Mouse (Mus musculus) midbrain, embryonic 15.5 days (tissue): Measurements from ENCODE around the gene Ptgfrn. TPM values are rescaled to one million over a fixed set of nuclear protein-coding genes. Genes with fewer than 3 reads are reported as not detected.

ENCODE experiments used
- ATAC-seq: fragments of 200-750 bp; cut with Nextera tagmentation; replicated peaks from 2 replicates; pipeline ENCODE4 v1.8.0; 2017; ENCODE audit warnings: moderate TSS enrichment
- H3K27ac ChIP-seq: fragments of 300-500 bp; sonication (generic); 2 replicates; pipeline ENCODE4 v1.5.1; 2015; ENCODE audit warnings: mild to moderate bottlenecking, inconsistent platforms
- H3K27me3 ChIP-seq: fragments of 300-500 bp; sonication (generic); replicated peaks from 2 replicates; pipeline ENCODE4 v1.6.1; 2015; ENCODE audit warnings: inconsistent platforms
- H3K36me3 ChIP-seq: fragments of 300-500 bp; sonication (generic); replicated peaks from 2 replicates; pipeline ENCODE4 v1.6.1; 2015; ENCODE audit warnings: inconsistent platforms
- H3K4me1 ChIP-seq: fragments of 300-500 bp; sonication (generic); 2 replicates; pipeline ENCODE4 v1.6.1; 2015; ENCODE audit warnings: inconsistent platforms
- H3K4me2 ChIP-seq: fragments of 300-500 bp; sonication (generic); 2 replicates; pipeline ENCODE4 v1.6.1; 2015; ENCODE audit warnings: inconsistent platforms, mild to moderate bottlenecking, moderate library complexity
- H3K4me3 ChIP-seq: fragments of 300-500 bp; sonication (generic); 2 replicates; pipeline ENCODE4 v1.5.1; 2015; ENCODE audit warnings: mild to moderate bottlenecking, inconsistent platforms
- H3K9ac ChIP-seq: fragments of 300-500 bp; sonication (generic); 2 replicates; pipeline ENCODE4 v1.6.1; 2015; ENCODE audit warnings: mild to moderate bottlenecking, inconsistent platforms
- H3K9me3 ChIP-seq: fragments of 300-500 bp; sonication (generic); 2 replicates; pipeline ENCODE4 v1.6.1; 2016; ENCODE audit warnings: inconsistent platforms
- WGBS: fragments of 180-500 bp; shearing (Covaris S2); methylation state at CpG from one replicate; pipeline ENCODE4 v1.1.7; 2015; ENCODE audit warnings: mixed read lengths; 5-methylcytosine and 5-hydroxymethylcytosine counted together
- polyA plus RNA-seq: library from polyadenylated mRNA; unstranded; fragments of >200 nt; fragmentation: Nextera tagmentation; extraction: Ambion mirVana; gene quantifications from 2 replicates; pipeline ENCODE4 v1.2.1, GENCODE M21; 2015

Gene Ptgfrn
- polyA plus RNA-seq, 1 experiment from 2014 or later: 2.6 TPM

GRCm38 (mm10) chr3:101026741-101027140 lies 83.3 kb downstream of the Ptgfrn start:
- Histone ChIP-seq H3K36me3 (no peaks in the 10 kb centered on the region), H3K9ac (no peak overlapping the region), H3K4me2 (no peak overlapping the region), H3K9me3 (no peaks in the 10 kb centered on the region), H3K4me3 (no peak overlapping the region), H3K27ac (no peak overlapping the region), H3K27me3 (no peaks in the 10 kb centered on the region), H3K4me1 (no peaks in the 10 kb centered on the region)
- ATAC-seq: no peak
- 79% methylated on average over 1 of the region's 1 CpGs for WGBS

- Histone ChIP-seq H3K27ac (no peak overlapping the region), H3K9me3 (no peaks in the 10 kb centered on the region), H3K4me3 (no peak overlapping the region), H3K27me3 (no peaks in the 10 kb centered on the region), H3K9ac (no peak overlapping the region), H3K4me2 (no peak overlapping the region), H3K4me1 (no peaks in the 10 kb centered on the region), H3K36me3 (no peaks in the 10 kb centered on the region)
- 86% methylated on average over 6 of the region's 6 CpGs for whole genome bisulfite sequencing
- no peak for ATAC-seq
Measured at GRCm38 (mm10) chr3:101022967-101023366, 87.1 kb downstream of the Ptgfrn start.

GRCm38 (mm10) chr3:101021481-101022051 lies 88.5 kb downstream of the Ptgfrn start:
- H3K36me3 ChIP-seq: no peaks in the 10 kb centered on the region
- H3K27me3 ChIP-seq: no peaks in the 10 kb centered on the region
- no peak overlapping the region for H3K27ac ChIP-seq
- ATAC-seq: no peak
- no peaks in the 10 kb centered on the region for H3K4me1 ChIP-seq
- H3K9ac ChIP-seq: no peak overlapping the region
- no peak overlapping the region for H3K4me2 ChIP-seq
- WGBS: 80% methylated on average over 8 of the region's 8 CpGs
- H3K4me3 ChIP-seq: no peak overlapping the region
- no peaks in the 10 kb centered on the region for H3K9me3 ChIP-seq

GRCm38 (mm10) chr3:101021073-101021472 lies 89.0 kb downstream of the Ptgfrn start:
- Histone ChIP-seq H3K4me3 (no peak overlapping the region), H3K9me3 (no peaks in the 10 kb centered on the region), H3K27me3 (no peaks in the 10 kb centered on the region), H3K9ac (no peak overlapping the region), H3K4me1 (no peaks in the 10 kb centered on the region), H3K27ac (no peak overlapping the region), H3K4me2 (no peak overlapping the region), H3K36me3 (no peaks in the 10 kb centered on the region)
- 91% methylated on average over 5 of the region's 5 CpGs for WGBS
- ATAC-seq: no peak

- ATAC-seq: no peak
- Histone ChIP-seq H3K9me3 (no peaks in the 10 kb centered on the region), H3K4me2 (no peak overlapping the region)
Measured at GRCm38 (mm10) chr3:101018494-101018893, 91.6 kb downstream of the Ptgfrn start.

GRCm38 (mm10) chr3:101016050-101016449 lies 94.0 kb downstream of the Ptgfrn start:
- no peaks in the 10 kb centered on the region for H3K4me1 ChIP-seq
- H3K27ac ChIP-seq: no peak overlapping the region
- H3K27me3 ChIP-seq: no peaks in the 10 kb centered on the region
- no peak overlapping the region for H3K4me2 ChIP-seq
- no peak for ATAC-seq
- WGBS: 86% methylated on average over 7 of the region's 7 CpGs
- no peaks in the 10 kb centered on the region for H3K9me3 ChIP-seq
- H3K4me3 ChIP-seq: no peak overlapping the region
- no peak overlapping the region for H3K9ac ChIP-seq
- no peaks in the 10 kb centered on the region for H3K36me3 ChIP-seq

More at GRCm38 (mm10) chr3:101018494-101018893, 91.6 kb downstream of the Ptgfrn start:
- no peak overlapping the region for H3K27ac ChIP-seq
- WGBS: 79% methylated on average over 6 of the region's 6 CpGs
- H3K9ac ChIP-seq: no peak overlapping the region
- H3K36me3 ChIP-seq: no peaks in the 10 kb centered on the region
- H3K4me3 ChIP-seq: no peak overlapping the region
- no peaks in the 10 kb centered on the region for H3K4me1 ChIP-seq
- no peaks in the 10 kb centered on the region for H3K27me3 ChIP-seq

GRCm38 (mm10) chr3:101015254-101015653 lies 94.8 kb downstream of the Ptgfrn start:
- Histone ChIP-seq H3K4me1 (no peaks in the 10 kb centered on the region), H3K36me3 (no peaks in the 10 kb centered on the region), H3K27me3 (no peaks in the 10 kb centered on the region), H3K4me2 (no peak overlapping the region), H3K27ac (no peak overlapping the region), H3K9ac (no peak overlapping the region), H3K9me3 (no peaks in the 10 kb centered on the region), H3K4me3 (no peak overlapping the region)
- WGBS: 48% methylated on average over 4 of the region's 4 CpGs
- ATAC-seq: no peak

GRCm38 (mm10) chr3:101013536-101013935 lies 96.5 kb downstream of the Ptgfrn start:
- H3K9ac ChIP-seq: no peak overlapping the region
- H3K9me3 ChIP-seq: no peaks in the 10 kb centered on the region
- 94% methylated on average over 3 of the region's 3 CpGs for WGBS
- no peaks in the 10 kb centered on the region for H3K27me3 ChIP-seq
- ATAC-seq: no peak
- no peak overlapping the region for H3K27ac ChIP-seq
- no peak overlapping the region for H3K4me2 ChIP-seq
- H3K4me3 ChIP-seq: no peak overlapping the region
- no peaks in the 10 kb centered on the region for H3K4me1 ChIP-seq
- no peaks in the 10 kb centered on the region for H3K36me3 ChIP-seq

GRCm38 (mm10) chr3:101013005-101013404 lies 97.1 kb downstream of the Ptgfrn start:
- H3K27me3 ChIP-seq: no peaks in the 10 kb centered on the region
- no peaks in the 10 kb centered on the region for H3K4me1 ChIP-seq
- H3K4me2 ChIP-seq: no peak overlapping the region
- H3K4me3 ChIP-seq: no peak overlapping the region
- no peak for ATAC-seq
- no peak overlapping the region for H3K9ac ChIP-seq
- no peaks in the 10 kb centered on the region for H3K36me3 ChIP-seq
- no peaks in the 10 kb centered on the region for H3K9me3 ChIP-seq
- 93% methylated on average over 10 of the region's 10 CpGs for WGBS
- no peak overlapping the region for H3K27ac ChIP-seq

- Histone ChIP-seq H3K27ac (no peak overlapping the region), H3K9ac (no peak overlapping the region), H3K4me1 (no peaks in the 10 kb centered on the region), H3K4me3 (no peak overlapping the region), H3K9me3 (no peaks in the 10 kb centered on the region), H3K4me2 (no peak overlapping the region), H3K27me3 (no peaks in the 10 kb centered on the region), H3K36me3 (no peaks in the 10 kb centered on the region)
- no peak for ATAC-seq
- 70% methylated on average over 8 of the region's 8 CpGs for WGBS
Measured at GRCm38 (mm10) chr3:101012597-101012996, 97.5 kb downstream of the Ptgfrn start.

- H3K36me3 ChIP-seq: no peaks in the 10 kb centered on the region
- H3K27me3 ChIP-seq: no peaks in the 10 kb centered on the region
- no peak overlapping the region for H3K4me2 ChIP-seq
- H3K9me3 ChIP-seq: no peaks in the 10 kb centered on the region
- H3K4me1 ChIP-seq: no peaks in the 10 kb centered on the region
- H3K27ac ChIP-seq: no peak overlapping the region
- no peak overlapping the region for H3K4me3 ChIP-seq
- 67% methylated on average over 10 of the region's 10 CpGs for WGBS
- no peak overlapping the region for H3K9ac ChIP-seq
- 0 out of 2 replicates have a peak, but pooled peaks have one; percentile 27 for ATAC-seq
Measured at GRCm38 (mm10) chr3:101012131-101012571, 97.9 kb downstream of the Ptgfrn start.

GRCm38 (mm10) chr3:101011203-101011600 lies 98.9 kb downstream of the Ptgfrn start:
- H3K4me1 ChIP-seq: no peaks in the 10 kb centered on the region
- no peak overlapping the region for H3K27ac ChIP-seq
- no peak overlapping the region for H3K4me2 ChIP-seq
- H3K9ac ChIP-seq: no peak overlapping the region
- no peak for ATAC-seq
- no peak overlapping the region for H3K4me3 ChIP-seq
- H3K27me3 ChIP-seq: no peaks in the 10 kb centered on the region
- H3K36me3 ChIP-seq: no peaks in the 10 kb centered on the region
- 71% methylated on average over 5 of the region's 5 CpGs for WGBS
- no peaks in the 10 kb centered on the region for H3K9me3 ChIP-seq

GRCm38 (mm10) chr3:101010589-101011202 lies 99.4 kb downstream of the Ptgfrn start:
- no peak overlapping the region for H3K4me2 ChIP-seq
- 95% methylated on average over 4 of the region's 4 CpGs for WGBS
- H3K4me3 ChIP-seq: no peak overlapping the region
- H3K9ac ChIP-seq: no peak overlapping the region
- ATAC-seq: no peak
- H3K27ac ChIP-seq: no peak overlapping the region
- no peaks in the 10 kb centered on the region for H3K4me1 ChIP-seq
- H3K36me3 ChIP-seq: no peaks in the 10 kb centered on the region
- H3K27me3 ChIP-seq: no peaks in the 10 kb centered on the region
- H3K9me3 ChIP-seq: no peaks in the 10 kb centered on the region
